Mouse (Mus musculus) testis, postnatal 14 days (tissue): ENCODE results near the gene Gm5800.
"Not testable (repeated sequence)": the region's sequence is repeated elsewhere in the genome, so short reads cannot be mapped to it uniquely, and the experiment has no call there.

Experiments
- DNase-seq: peaks from one replicate; pipeline ENCODE4 v3.0.0; 2021; ENCODE audit warnings: low spot score

The Gm5800 gene

GRCm38 (mm10) chr14:51717083-51717482, at the start of gene Gm5800:
Gene Gm5800, minus strand, starts transcription at chr14:51717183.
- DNase-seq, result no peak

GRCm38 (mm10) chr14:51755944-51756343, 39.0 kb upstream of the Gm5800 start:
- no peak for DNase-seq

GRCm38 (mm10) chr14:51740347-51741170, 23.6 kb upstream of the Gm5800 start:
- DNase-seq, result no peak

- no peak for DNase-seq
Observed at GRCm38 (mm10) chr14:51739150-51739993, 22.4 kb upstream of the Gm5800 start.

- no peak for DNase-seq
Observed at GRCm38 (mm10) chr14:51738411-51739149, 21.6 kb upstream of the Gm5800 start.

GRCm38 (mm10) chr14:51737967-51738366, 21.0 kb upstream of the Gm5800 start:
- DNase-seq, result no peak

- not testable (repeated sequence) for DNase-seq
Observed at GRCm38 (mm10) chr14:51695368-51695767, 21.6 kb downstream of the Gm5800 start, which contains the start of gene Gm17079. Gene Gm17079, minus strand, starts transcription at chr14:51695468.

GRCm38 (mm10) chr14:51677269-51677668, 39.7 kb downstream of the Gm5800 start:
- DNase-seq, result no peak
